In the genomic region with DNA sequence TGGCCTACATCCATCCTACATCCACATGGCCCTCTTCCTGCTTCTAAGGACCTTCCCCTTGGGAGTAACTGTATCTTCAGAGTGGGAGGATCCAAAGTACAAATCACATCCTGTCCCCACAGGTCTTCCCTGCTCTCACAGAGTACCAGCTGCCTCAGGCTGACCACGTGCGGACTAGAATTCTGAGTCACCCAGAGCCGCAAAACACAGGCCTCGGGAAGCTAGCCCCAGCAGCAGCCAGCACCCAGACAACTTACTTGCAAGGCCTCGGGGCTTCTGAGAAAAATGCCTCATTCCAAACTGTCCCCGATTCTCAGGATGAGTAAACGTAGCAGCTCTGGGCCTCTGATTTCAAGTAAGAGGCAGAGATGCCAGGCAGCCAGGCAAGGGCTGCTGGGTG, we compare ENCODE assay signal across 11 mouse cellular contexts.
DNase-seq lines count a peak whose midpoint lies in the region; ATAC-seq and TF ChIP-seq lines count a peak whose summit lies in the region.
"Had no signal": no experiment of that assay in that cellular context is flagged by ENCODE, and none has a peak within 500 bp of the region (broad histone marks: within the 10 kb centered on the region; RNA-seq: fewer than 3 reads in every experiment).

No protein-coding gene starts in this region.

- peak; percentile 83 for ATAC-seq in heart, postnatal 0 days (ENCODE audit: insufficient read depth, low read depth)

- no peak overlapping the region for H3K4me2 ChIP-seq in heart, postnatal 0 days (ENCODE audit: low read depth, low read length)

- DNase-seq in right cerebral cortex, adult 2 months (ENCODE audit: low spot score in 2 of 2): peak; percentile 36 to 40
- no peak for DNase-seq in right cerebral cortex, postnatal 4 days
- DNase-seq in adrenal gland, postnatal 14 days: peak; percentile 47
- DNase-seq in heart, postnatal 0 days (ENCODE audit: low spot score): peak; percentile 84
- DNase-seq in telencephalon, adult 2 months (ENCODE audit: low read depth, low spot score): peak; percentile 31
- no peak for DNase-seq in forebrain, embryonic 10.5 days (ENCODE audit: extremely low spot score, low spot score)
- no peak for DNase-seq in kidney, adult 11 months
- DNase-seq: cerebellum, adult 11-12 months; gastrocnemius, postnatal 14 days; kidney, adult 9 months; lung, postnatal 36 days had no signal

- no peak overlapping the region for H3K4me3 ChIP-seq in heart, postnatal 0 days (ENCODE audit: low read depth, low read length)
- no peak overlapping the region for H3K4me3 ChIP-seq in forebrain, embryonic 10.5 days

- no peaks in the 10 kb centered on the region for H3K4me1 ChIP-seq in heart, postnatal 0 days (ENCODE audit: control insufficient read depth, insufficient read depth)
- no peaks in the 10 kb centered on the region for H3K4me1 ChIP-seq in forebrain, embryonic 10.5 days

- no peaks in the 10 kb centered on the region for H3K27me3 ChIP-seq in heart, postnatal 0 days (ENCODE audit: control insufficient read depth, insufficient read depth, low read length)
- no peaks in the 10 kb centered on the region for H3K27me3 ChIP-seq in forebrain, embryonic 10.5 days (ENCODE audit: poor library complexity, severe bottlenecking)

- no peak overlapping the region for H3K27ac ChIP-seq in heart, postnatal 0 days (ENCODE audit: low read depth)
- H3K27ac ChIP-seq in forebrain, embryonic 10.5 days: no peak overlapping the region

- WGBS in heart, postnatal 0 days: 63% methylated on average over 7 of the region's 7 CpGs
- 77% methylated on average over 7 of the region's 7 CpGs for WGBS in forebrain, embryonic 10.5 days

- H3K36me3 ChIP-seq in heart, postnatal 0 days (replicated peaks; ENCODE audit: control insufficient read depth, insufficient read depth, low read length): peaks cover 8% of the 10 kb centered on the region; the same call in 1 of the 2 replicates
- no peaks in the 10 kb centered on the region for H3K36me3 ChIP-seq in forebrain, embryonic 10.5 days (replicated peaks)

- no peak for TF ChIP-seq EP300 in heart, postnatal 0 days (IDR thresholded peaks at IDR 0.05; ENCODE audit: low read depth)

- H3K9me3 ChIP-seq in heart, postnatal 0 days (replicated peaks; ENCODE audit: control insufficient read depth, low read length): no peaks in the 10 kb centered on the region
- H3K9me3 ChIP-seq in forebrain, embryonic 10.5 days: no peaks in the 10 kb centered on the region

- no peak for TF ChIP-seq CTCF in heart, postnatal 0 days (IDR thresholded peaks at IDR 0.05; ENCODE audit: low read depth)

- H3K9ac ChIP-seq in heart, postnatal 0 days (replicated peaks; ENCODE audit: low read depth, low read length): no peak overlapping the region

Comparison
In these comparisons a context has a peak if more than half of its experiments do, and no peak if none do; other contexts are left out.
1. DNase-seq: peak in right cerebral cortex, adult 2 months (2 of 2), adrenal gland, postnatal 14 days (single experiment), heart, postnatal 0 days (single experiment) and telencephalon, adult 2 months (single experiment); none in right cerebral cortex, postnatal 4 days (single experiment), forebrain, embryonic 10.5 days (single experiment) and kidney, adult 11 months (single experiment).